Mouse (Mus musculus) cerebellum, postnatal 36 days (tissue): ENCODE data around the gene Atp5h.
A peak's percentile ranks its signal among the peaks of the same experiment; 100 is the strongest.

Experiments
- DNase-seq, 2 experiments: peaks; one replicate each; pipeline ENCODE4 v3.0.0; 2021 to 2022; ENCODE audit warnings: mixed read lengths in 2 of 2

Atp5h gene

DNA sequence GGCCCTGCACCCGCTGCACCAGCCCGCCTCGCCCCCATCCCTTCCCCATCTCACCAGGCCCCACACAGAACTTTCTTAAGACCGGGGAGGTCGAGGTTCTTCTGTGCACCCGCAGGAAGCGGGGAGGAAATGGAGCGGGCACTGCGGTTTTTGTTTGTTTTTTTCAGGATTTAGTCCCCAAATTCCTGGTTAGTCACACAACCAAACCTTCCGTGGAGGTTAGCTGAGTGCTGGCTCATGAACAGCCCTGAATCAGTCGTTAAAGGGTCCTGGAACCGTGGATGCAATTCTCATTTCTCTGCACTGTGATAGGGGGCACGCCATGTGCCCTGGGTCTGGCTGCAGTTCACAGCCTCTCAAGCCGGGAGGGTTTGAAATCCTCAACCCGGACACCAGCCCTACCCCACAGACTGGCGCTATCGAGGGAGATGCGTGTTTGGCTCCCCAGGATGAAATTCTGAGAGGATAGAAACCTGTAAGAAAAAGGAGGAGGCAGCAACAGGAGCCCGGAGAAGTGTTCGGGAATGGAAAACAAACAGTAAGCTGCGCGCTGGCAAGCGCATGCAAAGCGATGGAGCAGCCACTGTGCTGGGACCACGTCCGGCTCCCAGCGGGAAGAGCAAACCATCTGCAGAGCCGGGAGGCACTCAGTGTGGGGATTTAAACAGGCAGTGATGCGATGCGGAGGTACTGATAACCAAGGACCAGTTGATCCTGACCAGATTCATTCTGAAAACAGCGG, 16.0 kb upstream of the Atp5h start:
- peak; percentile 72 to 78 for DNase-seq

DNA sequence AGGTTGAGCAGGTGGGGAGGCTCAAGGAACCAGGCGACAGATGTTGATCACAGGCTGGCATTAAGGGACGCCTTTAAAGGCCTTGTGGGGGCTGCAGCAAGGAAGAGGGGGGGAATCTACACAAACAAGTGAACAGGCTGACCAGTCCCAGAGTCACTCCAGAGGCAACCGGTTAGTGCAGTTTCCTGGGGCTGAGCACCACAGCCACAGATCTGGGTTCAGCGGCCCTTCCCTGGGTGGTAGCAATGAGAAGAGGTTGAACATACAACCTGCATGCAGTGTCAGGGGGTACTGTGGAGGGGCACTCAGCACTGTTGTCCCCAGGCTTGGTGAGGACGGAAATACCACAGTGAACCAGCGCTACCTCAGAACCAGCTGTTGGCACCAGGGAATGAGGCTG, 13.6 kb upstream of the Atp5h start:
- DNase-seq: no peak

DNA sequence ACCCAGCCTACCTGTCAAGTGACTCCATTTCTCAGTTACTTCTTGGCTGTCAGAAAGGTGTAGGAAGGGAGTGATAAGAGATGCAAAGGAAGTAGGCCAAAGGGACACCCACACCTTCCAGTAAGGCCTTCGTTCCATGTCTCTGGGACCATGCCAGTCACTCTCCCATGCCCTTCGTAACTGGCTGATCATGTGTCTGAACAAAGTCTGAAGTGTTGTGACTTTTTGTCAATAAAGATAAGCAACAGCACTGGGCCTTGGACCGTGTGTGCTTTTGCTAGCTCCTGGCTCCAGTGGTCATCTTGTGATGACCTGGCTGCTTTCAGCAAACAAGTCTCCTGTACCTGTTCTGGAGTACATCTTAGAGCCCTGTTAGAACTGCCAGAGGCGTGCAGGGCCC, 13.1 kb upstream of the Atp5h start:
- no peak for DNase-seq

DNA sequence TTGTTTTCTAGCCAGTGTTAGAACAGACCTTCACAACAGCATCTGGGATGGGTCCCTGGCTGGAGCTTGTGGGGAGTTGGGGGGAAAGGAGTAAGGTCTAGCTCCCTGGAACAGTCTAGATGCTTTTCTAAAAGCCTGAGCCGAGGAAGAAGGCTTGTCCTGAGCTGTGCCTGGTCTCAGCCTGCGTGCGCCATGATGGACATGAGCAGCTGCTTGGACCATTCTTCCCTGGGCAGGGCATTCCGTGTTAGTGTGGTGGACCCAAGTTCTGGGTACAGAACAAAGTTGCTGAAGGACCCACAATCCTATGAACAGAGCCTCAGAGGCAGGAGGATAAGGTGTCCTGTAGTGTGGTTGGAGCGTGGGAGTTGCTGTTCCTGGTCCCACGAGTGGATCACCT, 10.8 kb upstream of the Atp5h start:
- no peak for DNase-seq

DNA sequence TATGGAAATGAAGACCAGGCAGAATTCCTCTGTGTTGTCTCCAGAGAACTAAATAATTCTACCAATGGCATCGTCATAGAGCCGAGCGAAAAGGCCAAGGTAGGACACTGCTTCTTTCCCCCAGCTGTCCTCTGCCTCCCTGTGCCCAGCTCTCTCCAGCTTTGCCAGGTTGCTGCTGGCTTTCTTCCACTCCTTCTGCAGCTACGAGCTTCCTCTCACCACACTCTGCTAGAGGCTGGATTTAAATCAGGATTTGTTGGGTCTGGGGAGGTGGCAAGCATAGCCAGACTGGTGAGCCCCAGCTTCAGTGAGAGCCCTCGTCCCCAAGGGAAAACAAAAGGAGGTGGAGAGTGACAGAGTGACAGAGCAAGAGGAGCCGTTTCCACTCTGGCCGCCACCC, 9.5 kb upstream of the Atp5h start:
- peak in 1 of 2 experiments; percentile 44 for DNase-seq

DNA sequence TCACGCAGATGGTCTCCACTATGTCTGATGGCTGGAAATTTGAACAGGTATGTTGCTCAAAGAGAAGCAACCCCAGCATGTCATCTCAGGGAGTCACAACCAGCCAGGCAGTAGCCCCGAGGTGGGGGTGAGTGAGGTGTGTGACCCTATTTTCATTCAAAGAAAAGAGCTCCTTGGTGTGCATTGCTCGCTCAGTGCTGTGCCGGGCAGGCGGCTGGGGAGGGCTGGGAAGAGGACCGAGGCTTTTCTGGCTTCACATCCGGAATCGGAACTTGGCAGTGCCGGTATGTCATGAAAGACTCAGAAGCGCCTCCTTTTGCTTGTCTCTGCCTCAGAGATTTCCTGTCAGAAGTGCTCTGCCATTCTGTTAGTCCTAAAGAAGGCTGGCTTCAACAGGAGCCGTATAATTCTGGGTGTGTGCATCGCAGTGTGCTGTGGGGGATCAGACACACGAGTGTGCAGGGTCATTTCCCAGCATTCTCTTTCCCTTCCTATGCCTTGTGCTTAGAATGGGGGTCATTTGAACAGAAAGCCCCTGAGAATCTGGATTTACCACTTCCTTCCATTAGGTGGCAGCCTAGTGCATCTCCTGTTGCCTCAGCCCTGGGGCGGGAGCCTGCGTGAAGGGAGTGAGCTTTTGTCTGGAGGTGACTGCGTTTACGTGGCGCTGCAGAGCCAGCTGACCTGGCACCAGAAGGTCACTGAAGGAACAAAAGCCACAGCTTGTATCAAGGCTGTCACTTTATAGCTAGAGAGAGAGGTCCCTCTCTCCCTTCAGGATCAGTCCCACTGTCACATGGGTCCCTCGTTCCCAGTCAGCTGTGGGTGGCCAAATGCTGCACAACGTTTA, 7.9 kb upstream of the Atp5h start:
- DNase-seq: peak; percentile 76 to 77

DNA sequence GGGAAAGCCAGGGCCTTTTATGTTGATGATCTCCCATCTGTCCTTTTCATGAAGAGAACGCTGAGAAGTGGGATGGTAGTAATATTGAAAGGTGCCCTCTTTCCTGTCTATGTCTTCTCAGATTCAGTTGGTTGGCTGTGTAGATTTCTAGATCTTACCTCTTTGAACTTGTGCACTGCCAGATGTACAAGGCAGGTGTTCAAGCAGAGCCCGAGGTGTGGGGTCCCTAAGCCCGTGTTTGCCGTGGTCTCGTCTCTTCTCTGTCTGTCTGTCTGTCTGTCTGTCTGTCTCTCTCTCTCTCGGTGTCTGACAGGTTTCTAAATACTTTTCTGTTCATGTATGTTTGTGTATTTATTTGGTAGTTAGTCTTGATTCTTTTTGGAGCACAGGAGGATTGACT, 5.9 kb upstream of the Atp5h start:
- no peak for DNase-seq

DNA sequence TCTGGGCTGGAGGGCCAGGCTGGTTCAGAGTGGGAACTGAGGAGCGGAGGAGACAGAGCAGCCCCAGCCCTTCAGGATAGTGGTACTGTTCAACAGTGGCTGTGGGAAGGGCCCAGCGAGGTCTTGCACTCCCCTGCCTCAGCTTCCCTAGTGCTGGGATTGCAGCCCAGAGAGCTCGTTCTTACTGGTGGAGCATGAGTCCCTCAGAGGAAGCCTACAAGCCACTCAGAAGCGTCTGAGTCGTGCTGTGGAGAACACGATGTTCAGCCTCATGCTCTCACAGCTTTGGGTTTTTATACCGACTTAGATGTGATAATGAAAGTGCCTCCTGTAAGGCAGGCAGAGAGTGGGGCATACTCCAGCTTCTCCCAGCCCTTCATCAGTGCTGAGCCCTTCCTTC, 4.9 kb upstream of the Atp5h start:
- DNase-seq: no peak

DNA sequence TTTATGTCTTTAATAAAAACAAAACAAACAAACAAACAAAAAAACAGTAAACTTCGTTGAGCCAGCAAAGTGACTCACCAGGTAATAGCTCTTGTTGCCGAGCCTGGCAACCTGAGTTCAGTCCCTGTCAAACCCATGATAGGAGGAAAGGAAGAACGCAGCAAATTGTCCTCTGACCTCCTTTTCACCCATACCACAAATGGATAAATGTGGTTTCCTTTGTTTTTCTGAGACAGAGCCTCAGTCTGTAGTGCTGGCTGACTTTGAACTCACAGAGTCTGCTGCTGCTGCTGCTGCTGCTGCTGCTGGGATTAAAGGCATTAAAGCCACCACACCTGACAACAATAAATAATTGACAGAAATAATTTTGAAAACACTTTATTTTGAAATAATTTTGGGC, 3.3 kb upstream of the Atp5h start:
- no peak for DNase-seq

DNA sequence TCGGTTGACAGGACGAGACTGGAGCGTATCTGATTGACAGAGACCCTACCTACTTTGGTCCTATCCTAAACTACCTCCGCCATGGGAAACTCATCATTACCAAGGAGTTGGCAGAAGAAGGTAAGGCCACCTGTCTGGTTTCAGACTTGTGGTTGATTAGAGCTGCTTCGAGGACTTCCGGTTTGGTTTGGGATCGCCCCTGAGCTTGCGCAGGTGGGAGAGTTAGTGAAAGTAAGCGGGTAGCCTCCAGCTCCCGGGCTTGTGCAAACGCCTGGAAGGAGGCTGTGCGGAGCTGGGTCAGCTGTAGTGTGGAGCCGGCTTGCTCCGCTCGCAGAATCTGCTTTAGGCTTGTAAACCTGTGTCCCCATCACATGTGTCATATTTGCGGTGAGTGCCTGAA, 2.2 kb upstream of the Atp5h start:
- no peak for DNase-seq

DNA sequence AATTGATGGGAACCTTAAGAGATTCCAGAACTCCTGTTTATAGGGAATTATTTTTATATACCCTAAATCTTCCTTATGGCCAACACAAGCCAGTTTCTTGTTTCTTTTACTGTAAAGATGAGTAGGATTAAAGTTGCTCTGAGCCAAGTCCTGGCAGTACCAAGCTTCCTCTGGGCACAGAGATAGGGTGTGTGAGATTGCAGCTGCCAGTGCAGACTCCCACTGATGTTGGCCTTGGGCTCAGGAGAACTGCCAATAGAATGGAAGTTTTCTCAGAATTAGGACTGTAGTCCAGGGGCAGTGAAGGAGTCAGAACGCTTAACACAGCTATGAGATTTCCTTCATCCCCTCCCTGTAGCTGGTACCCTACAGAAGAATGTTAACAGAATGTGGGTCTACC, 1.6 kb upstream of the Atp5h start:
- no peak for DNase-seq

DNA sequence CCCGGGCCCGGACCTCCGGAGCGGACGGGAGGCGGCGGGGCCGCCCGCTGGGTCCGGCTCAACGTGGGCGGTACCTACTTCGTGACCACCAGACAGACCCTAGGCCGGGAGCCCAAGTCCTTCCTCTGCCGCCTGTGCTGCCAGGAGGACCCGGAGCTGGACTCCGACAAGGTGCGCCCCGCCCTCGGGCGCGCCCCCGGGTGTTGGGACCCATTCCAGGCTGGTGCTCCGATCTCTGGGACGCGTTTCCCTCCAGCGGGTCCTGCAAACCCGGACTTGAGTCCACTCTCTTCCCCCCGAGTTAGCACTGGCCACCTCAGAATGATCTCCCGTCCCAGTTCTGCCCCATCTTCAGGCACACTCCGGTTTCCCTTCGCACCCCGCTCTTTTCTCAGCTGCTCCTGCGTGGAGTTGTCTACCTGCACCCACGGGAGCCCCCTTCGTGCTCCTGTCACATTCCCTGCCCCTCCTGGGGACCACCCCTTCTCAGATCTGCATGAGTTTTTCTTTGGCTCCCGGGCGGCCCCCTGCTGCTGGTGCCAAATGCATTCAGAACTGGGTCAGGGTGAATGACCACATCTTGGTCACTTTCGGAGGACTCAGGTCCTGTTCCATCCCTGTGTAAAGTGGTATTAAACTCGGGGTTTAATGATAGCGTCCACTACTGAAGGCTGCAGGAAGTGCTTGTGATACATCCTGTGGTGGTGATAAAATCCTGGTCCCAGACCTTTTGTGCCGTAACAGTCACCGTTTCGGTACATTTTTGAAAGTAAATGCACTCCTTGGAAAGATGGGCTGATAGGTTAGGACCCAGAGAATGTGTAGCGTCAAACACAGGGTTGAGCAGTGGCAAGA, 801 bp upstream of the Atp5h start:
- peak; percentile 62 to 68 for DNase-seq

DNA sequence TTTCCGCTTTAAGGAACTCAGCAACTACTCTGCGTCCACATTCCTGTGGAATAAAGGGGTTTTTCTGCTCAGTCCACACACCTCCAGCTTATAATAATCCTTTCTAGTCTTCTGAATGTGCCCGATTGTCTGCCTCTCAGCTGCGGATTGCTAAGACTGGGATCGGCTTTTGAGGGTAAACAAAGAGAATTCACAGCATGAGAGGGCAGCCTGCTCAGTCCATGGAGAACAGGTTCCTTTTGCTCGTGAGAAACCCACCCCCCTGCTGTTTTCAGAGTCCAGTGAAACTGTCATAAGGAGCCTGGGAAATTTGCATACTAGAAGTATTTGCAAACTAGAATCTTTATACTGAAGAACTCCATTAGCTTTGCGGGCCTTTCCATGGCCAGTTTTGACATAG, 10.2 kb downstream of the Atp5h start:
- no peak for DNase-seq

DNA sequence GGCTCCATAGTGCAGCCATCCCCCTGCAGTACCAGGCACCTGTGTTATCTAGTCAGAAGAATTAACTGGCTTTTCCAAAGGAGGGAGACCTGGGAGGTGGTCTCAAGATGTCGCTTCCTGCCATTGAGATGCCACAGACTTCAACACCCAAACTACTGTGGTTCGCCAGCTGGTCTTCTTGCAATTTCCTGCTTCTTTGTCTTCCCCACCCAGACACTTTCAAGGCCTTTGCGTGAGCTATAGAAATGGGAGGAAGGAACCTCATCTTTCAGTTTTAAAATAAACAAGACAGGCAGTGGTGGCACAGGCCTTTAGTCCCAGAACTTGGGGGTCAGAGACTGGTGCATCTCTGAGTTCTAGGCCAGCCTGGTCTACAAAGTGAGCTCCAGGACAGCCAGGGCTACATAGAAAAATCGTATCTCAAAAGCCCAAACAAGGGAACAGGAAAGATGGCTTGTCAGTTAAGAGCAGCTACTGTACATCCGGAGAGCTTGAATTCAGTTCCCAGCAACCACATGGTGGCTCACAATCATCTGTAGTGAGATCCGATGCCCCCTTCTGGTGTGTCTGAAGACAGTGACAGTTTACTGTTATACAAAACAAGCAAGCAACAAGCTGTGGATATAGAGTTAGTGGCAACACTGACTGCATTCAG, 11.4 kb downstream of the Atp5h start:
- no peak for DNase-seq

DNA sequence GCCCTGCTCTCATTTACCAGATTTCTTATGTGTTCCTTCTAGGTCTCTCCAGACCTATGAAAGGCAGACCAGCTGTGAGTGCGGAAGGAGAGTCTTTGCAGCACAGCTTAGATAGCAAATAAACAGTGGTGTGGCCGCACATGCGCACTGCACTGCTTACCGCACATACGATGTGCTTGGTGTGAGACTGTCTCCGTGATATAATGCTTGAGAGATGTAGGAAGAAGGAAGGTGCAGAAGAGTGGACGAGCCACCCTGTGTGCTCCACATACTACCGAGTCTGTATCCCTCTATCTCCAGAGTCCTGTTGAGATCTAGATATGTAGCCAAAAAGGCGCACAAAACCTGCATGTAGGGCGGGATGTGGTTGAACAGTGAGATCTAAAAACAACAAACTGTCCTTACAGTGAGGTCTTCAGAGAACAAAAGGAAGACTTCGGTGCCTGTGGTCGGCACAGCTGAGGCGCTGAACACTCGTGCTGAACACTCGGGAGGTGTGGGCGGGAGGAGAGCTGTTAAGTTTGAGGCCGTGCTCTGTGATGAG, 12.8 kb downstream of the Atp5h start:
- no peak for DNase-seq

DNA sequence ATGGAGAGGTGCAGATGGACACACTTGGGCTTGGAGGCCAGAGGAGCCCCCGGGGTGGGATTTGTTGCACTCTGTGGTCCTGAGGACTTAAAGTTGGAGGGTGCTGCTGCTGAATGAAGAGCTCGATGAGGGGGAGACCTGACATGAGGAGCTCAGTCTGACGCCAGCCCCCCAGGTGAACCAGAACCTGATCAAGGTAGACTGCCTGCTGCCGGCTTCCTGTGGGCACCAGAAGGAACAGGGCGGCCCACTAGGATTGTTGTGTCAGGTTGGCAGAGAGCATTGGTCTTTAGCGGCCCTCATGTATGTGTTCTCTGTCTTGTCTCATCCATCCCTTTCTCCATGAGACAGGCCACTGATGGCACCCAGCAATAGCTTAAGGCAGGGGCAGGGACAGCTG, 14.0 kb downstream of the Atp5h start:
- no peak for DNase-seq

DNA sequence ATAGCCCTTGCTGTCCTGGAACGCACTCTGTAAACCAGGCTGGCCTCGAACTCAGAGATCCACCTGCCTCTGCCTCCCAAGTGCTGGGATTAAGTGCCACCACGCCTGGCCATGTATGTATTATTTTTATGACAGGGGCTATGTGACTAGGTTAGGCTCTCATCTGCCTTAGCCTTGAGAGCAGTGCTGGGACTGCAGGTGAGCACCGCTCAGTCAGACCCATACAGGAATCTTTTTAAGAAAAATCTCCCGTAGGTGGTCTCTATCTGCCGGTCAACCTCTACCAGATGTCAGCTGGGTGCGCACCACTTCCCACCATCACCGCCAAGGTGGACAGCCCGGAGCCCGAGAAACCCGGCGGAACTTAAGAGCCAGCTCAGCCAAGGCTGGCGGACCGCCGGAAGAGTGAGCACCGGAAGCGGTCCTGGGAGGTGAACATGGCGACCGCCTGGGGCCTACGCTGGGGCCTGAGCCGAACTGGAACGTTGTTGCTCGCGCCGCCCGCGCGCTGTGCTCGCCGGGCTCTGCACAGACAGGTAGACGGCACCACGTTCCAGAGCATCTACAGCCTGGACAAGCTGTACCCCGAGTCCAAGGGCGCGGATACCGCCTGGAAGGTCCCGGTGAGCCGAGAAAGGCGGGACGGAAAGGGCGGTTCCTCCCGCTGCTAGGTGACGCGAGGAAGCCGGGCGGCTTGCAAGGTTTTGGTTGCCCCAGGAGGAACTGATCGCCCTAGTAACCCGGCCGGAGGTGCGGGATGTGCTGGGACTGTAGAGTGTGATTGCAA, 16.2 kb downstream of the Atp5h start, which contains the start of gene Mrpl58:
Mrpl58 (plus strand) TSS at position 415 of the 787 bp plus-strand sequence.
- DNase-seq: peak; percentile 88 to 90

DNA sequence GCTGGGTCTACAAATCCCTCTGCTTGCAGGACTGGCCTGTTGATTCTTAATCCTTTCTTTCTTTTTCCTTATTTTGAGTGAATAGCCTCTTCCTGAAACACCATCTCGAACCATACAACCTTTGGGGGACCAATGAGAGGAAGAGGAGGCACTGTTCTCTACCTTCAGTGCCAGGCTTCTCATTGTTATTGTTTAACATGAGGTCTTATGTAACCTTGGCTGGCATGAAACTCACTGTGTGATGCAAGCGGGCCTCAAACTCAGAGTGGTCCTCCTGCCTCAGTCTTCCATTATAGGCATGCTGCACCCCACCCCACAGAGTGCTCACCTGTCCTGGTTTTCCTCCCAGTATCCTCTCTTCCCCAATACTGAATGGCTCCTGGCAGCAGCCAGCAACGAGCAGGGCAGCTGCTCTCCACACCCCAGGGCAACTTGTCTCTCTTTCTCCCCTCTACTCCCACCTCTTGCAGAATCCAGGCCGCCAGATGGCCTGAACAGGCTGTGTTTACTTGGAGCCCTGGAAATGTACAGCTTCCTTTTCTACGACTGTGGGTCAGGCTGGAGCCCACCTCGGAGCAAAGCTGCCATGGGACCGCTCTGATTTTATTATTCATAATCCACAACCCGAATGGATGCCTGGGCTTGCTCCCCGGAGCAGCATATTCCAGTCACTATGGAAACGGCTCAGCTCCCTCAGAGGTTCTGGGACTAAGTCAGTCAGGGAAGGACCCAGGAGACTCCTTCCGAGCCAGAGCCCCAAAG, 19.0 kb downstream of the Atp5h start:
- DNase-seq: peak; percentile 72 to 75

DNA sequence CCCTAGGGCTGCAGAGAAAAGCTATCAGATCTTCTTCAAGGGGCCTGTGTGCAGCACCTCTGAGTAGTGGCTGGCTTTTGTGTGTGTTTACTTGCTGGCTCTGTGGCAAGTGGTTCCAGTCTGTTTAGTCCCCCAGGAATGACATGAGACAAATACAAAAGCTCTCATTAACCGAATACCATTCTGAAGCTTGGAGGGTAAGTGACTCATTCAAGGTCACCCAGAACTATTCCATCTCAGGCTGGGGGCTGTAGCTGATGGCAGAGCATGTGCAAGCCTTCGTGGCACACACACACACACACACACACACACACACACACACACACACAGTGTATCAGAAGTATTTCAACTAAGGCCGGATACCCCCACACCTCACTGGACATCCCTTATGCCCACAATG, 19.6 kb downstream of the Atp5h start:
- DNase-seq: peak in 1 of 2 experiments; percentile 33

DNA sequence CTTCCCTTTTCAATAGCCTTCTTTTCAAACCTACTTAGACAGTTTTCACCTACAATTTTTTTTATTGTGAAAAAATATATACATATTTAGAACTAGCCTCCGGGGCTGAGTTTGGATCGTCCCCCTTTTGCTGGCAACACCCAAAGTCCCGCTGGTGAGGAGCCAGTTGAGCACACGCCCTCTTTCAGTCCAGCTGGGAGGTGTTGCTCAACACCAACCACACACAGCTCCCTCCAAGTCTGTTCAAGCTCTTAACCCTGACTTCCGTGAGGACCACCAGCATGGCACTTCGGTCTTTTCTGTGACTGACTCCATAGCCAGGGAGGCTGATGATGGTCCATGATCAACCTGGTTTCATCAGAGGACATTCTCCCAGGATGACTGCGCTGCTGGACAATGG, 21.7 kb downstream of the Atp5h start:
- no peak for DNase-seq
